Mouse (Mus musculus): Measurements from ENCODE around the gene Comtd1. TPM values are rescaled to one million over a fixed set of nuclear protein-coding genes. Genes with fewer than 3 reads are reported as not detected.

The Comtd1 gene
- total RNA-seq (2021) = 10 to 100 TPM; 25.5 to 29.8 TPM

GRCm38 (mm10) chr14:21848166-21849154 lies at the start of gene Comtd1:
Comtd1 (minus strand) TSS chr14:21848977.
- DNase-seq = peak; percentile 94 to 95

DNA sequence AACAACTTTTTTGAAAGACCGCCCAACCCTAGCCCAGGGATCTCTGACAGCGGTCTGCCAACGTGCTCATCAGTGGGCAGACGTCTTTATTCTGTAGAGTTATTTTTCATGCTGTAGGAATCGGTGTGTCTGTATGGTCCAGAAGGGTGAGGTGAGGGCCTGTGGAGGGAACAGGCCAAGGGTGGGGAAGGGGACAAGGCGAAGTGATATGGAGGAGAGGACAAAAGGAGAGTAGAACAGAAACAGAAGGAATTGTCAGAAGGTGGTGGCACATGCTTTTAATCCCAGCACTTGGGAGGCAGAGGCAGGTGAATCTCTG lies 43.5 kb upstream of the Comtd1 start:
- DNase-seq = no peak

GRCm38 (mm10) chr14:21891581-21892340 lies 43.0 kb upstream of the Comtd1 start:
- DNase-seq = no peak

GRCm38 (mm10) chr14:21890430-21890829 lies 41.7 kb upstream of the Comtd1 start:
- no peak for DNase-seq

DNA sequence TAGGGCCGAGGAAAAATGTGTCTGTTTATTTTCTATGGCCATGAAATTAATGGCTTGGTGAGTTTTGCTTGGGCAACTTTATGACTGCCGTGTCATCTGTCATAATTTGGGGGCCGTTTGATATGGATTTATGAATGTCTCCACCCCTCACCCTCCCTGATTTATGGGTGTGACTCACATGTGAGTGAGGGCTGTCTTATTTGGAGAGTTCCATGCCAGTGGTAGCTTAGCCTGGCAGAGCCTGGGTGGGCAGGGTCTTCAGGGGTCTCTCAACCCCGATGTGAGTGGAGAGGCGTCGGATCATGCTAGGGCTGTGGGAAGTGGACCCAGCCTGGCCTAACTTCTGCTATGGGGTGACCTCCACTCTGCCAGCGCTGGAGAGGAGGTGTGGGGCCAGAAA lies 18.0 kb upstream of the Comtd1 start:
- no peak for DNase-seq

DNA sequence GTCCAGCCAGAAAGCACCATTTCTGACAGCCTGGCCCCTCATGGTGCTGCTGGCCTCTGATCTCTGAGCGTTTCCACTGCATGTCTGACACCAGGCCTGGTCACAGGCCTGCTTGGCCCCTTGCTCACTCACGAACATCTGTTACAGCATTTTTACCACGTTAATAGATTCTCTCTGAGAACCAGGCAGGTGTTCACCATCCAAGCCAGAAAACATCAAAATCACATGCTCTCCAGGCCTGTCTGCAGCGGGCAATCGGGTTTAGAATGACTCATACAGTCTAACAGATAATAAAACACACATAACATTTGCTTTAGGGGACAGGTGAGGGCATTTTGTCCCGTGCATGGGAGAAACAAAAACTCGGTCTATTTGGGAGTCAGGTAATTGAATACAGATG lies 17.5 kb upstream of the Comtd1 start:
- no peak for DNase-seq

DNA sequence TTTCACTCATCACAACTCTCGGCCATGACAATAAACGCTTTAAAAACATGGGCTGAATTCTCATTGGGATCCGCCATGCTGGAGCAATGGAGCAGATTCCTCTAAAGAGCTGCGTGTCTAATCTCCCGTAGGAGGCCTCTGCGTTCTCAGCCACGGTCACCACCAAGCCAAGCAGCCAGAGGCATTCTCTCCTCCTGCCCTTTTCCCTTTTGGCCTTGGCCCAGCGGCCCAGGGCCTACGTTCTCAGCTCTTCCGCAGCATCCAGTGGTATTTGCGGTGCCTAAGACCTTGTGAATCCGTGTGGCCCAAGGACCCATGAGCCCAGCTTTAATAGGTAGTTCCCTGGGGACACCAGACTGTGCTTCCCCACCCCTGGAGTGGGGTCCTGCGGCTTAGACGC lies 8.1 kb upstream of the Comtd1 start:
- DNase-seq = no peak

DNA sequence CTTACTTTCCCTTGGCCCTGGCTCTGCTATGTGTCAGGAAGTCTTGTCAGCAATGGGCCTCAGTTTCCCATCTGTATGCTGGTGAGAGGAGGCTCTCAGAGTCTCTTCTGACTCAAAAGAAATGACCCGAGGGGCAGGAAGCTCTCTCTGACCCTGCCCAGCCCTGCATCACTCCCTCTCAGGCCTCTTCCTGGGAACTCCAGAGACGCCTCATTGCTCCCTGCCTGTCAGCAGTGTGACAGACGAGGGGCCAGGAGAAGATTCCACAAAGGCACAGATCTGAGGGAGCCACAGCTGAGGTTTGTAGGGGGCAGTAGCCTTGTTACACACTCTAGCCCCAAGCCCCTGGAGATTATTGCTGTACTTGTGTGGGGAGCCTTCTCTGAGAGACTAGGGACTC lies 7.2 kb upstream of the Comtd1 start:
- DNase-seq = no peak

DNA sequence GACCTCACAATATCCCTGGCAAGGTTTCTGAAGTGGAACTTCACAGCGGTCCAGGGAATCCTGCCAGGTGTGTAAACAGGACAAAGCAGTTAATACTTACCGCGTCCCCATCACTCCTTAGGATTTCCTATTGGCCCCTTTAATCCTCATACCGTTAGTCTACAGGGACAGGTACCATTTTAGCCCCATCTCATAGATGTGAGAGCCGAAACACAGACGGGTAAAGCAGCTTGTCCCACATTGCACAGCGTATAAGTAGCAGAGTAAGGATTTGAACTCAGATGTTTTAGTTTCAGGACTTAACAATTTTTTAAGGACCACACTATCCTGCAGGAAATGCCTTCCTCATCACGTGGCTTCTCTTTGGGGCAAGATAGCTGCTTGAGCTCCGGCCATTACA lies 5.5 kb upstream of the Comtd1 start:
- DNase-seq = no peak

DNA sequence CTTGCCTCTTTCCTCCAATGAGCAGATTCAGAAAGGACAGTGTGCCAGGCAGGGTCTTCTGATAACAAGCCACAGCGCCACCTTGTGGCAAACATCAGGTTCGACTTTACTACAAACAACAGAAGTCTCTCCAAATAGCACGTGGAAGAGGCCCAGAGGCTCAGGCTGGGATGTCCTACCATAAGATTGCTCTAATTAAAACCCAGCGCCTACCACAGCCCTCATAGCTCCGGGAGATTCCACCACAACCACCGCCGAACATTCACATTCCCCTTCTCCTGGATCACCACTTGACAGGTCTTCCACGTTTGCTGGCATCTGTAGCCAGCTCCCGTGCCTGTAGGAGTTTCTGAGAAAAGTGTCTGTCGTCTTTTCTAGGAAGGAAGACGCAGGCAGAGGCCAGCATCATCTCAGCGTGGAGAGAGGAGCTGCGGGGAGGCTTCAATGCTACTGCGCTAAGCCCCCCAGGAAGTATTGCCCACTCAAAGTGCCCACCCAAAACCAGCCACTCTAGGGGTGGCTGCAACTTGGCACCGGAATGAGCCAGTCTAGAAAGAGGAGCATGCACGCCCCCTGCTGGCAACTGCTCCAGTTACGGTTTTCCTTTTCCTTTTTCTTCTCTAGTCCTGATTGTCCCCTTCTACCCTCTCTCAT lies 4.8 kb upstream of the Comtd1 start:
- peak; percentile 54 to 55 for DNase-seq

- no peak for DNase-seq
These were observed 3.4 kb upstream of the Comtd1 start for GRCm38 (mm10) chr14:21851996-21852791.

- no peak for DNase-seq
These were observed 1.8 kb upstream of the Comtd1 start for GRCm38 (mm10) chr14:21850419-21851127.

DNA sequence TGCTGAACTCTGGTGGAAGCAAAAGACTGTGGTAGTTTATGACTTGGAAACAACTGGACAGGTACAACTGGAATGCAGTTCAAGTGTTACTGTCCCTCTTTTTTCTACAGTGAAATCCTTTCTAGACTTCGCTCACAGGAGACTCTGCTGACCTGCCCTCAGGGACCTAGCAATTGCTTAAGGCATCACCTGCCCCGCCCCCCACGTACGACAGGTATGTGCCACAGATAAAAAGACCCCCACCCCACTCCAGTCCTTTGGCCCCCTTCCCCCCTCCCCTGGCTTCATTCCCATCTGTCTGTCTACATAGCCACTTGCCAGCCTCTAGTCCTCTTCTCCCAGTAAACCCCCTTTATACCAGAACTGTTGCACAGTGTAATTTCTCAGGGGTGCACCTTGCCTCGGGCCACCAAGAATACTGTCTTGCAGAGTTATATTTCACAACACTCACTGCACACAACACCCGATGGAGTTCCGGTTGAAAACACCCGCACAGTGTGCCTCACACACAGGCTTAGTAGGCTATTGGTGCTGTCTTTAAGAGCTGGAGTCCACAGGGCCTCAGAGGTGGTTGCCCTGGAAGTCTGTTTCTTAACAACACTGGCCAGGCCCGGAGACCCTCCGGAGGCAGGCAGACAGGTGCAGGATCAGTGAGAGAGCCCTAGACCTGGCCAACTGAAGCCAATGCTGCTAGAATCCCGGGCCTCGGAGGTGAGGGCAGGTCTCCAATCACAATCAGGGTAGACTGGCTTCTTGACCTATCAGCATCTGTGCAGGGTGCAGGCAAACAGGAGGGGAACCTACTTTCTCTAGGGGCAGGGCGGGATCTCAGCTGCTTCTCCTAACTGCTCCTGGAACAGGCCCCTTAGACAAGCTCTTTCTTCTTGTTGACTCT lies 994 bp upstream of the Comtd1 start:
- no peak for DNase-seq

DNA sequence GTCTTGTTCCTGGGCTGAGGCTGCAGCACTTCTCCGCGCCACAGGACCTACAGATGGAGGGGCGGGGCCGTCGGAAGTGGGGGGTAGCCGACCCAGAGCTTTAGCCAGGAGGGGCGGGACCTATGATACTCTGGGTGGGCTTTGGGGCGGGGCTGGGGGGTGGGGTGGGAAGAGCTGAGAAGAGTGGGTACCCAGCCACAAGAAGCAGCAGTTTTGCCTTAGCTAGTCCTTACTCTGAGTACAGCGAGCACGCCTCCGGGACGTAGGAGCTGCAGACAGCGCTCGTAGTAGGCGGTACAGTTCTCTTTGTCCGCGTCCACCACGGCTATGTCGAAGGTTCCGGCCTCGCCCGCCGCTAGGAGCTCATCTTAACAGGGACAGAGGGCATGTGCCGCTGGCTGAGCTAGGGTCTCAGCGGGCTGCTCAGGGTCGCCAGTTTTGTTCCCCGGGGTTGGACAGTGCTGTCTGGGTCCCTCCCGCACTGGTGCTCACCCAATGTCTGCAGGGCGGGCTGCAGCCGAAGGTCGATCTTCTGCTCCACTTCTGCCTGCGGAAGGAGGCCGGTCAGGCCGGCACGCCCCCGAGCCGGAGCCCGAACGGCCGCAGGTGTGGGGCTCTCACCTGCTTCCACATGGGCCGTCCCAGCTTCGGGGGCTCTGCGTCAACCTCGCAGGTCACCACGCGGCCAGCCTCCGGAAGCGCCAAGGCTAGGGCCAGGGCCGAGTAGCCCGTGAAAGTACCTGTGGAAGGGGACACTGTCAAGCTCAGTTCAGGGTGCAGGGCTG lies 1.2 kb downstream of the Comtd1 start:
- DNase-seq = peak in 1 of 2 experiments; percentile 42

- DNase-seq = no peak
These were observed 1.9 kb downstream of the Comtd1 start for GRCm38 (mm10) chr14:21846827-21847380.

- no peak for DNase-seq
These were observed 5.5 kb downstream of the Comtd1 start for GRCm38 (mm10) chr14:21843263-21843662.

DNA sequence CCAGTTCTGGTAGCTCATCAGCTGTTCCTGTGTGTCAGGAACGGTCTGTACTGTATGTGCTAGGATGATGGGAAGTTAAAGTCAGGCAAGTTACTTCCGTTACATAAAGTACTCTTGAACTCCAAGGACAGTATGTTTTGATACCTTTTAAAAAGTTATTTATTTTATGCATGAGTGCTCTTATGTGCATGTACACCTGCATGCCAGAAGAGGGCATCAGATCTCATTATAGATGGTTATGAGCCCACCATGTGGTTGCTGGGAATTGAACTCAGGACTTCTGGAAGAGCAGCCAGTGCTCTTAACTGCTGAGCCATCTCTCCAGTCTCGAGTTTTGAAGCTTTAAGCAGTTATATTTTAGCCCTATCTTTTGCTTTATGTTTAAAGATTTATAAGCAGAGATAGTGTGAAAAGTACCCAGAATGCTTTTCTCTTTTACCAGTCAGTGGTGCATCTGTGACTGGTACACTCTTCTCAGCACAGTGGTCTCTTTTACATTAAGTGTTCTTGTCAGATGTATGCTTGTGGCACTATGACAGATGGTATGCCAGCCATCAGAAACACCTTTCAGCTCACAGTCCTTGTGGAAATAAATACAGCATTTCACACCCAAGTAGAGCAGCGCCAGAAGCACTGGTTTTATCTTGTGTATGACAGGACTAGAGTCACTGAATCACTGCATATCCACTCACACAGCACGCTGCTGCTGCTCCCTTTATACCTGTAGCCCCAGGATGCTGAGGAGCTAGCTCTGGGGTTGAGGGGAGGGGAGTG lies 6.8 kb downstream of the Comtd1 start:
- DNase-seq = no peak

DNA sequence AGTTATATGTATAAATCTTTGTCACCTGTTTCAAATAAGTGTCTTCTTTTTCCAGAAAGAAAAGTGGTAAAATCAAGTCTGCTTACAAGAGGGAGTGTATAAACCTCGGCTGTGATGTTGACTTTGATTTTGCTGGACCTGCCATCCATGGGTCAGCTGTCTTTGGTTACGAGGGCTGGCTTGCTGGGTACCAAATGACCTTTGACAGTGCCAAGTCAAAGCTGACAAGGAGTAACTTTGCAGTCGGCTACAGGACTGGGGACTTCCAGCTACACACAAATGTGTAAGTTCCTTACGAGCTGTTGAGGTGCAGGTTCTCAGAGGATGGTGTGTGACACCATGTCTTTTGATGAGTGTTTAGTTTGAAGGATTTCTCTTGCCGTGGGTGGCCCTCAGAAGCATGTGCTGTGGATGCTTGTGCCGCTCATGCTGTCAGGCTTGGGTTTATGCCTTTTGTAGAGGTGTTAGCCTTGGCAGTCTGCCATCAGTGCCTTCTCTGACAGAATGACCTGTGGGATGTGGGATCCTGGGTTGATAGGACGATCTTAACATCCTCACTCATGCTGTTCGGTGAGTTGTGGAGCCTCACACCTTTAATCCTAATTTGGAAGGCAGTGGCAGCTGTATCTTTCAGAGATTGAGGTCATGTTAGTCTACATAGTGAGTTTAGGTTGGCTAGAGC lies 10.3 kb downstream of the Comtd1 start:
- no peak for DNase-seq
